Mouse (Mus musculus) right cerebral cortex, postnatal 10 days (tissue): Measurements from ENCODE around the gene Serpinb1c.
"Not testable (repeated sequence)": the region's sequence is repeated elsewhere in the genome, so short reads cannot be mapped to it uniquely, and the experiment has no call there.

Experiments
- DNase-seq, 2 experiments: peaks; one replicate each; pipeline ENCODE4 v3.0.0; 2021; ENCODE audit warnings: low spot score in 2 of 2

Serpinb1c gene

GRCm38 (mm10) chr13:32866484-32866883, 31.5 kb downstream of the Serpinb1c start:
- DNase-seq: peak; percentile 74 to 84

- DNase-seq: no peak
Observed at GRCm38 (mm10) chr13:32865591-32865990, 32.4 kb downstream of the Serpinb1c start.

- DNase-seq: not testable (repeated sequence)
Observed at GRCm38 (mm10) chr13:32864529-32864928, 33.5 kb downstream of the Serpinb1c start.

- DNase-seq: no peak
Observed at GRCm38 (mm10) chr13:32863456-32863855, 34.6 kb downstream of the Serpinb1c start.

- DNase-seq: no peak
Observed at GRCm38 (mm10) chr13:32860821-32861220, 37.2 kb downstream of the Serpinb1c start.

GRCm38 (mm10) chr13:32853073-32853472, 44.9 kb downstream of the Serpinb1c start:
- DNase-seq: no peak

GRCm38 (mm10) chr13:32852539-32852938, 45.5 kb downstream of the Serpinb1c start:
- DNase-seq: no peak

GRCm38 (mm10) chr13:32851967-32852366, 46.0 kb downstream of the Serpinb1c start:
- peak; percentile 44 to 56 for DNase-seq

GRCm38 (mm10) chr13:32850668-32851404, 47.2 kb downstream of the Serpinb1c start, which contains the start of gene Serpinb1a:
Gene Serpinb1a, minus strand, starts transcription at chr13:32851185.
- no peak for DNase-seq

- DNase-seq: no peak
Observed at GRCm38 (mm10) chr13:32850156-32850555, 47.9 kb downstream of the Serpinb1c start.

GRCm38 (mm10) chr13:32849531-32850123, 48.4 kb downstream of the Serpinb1c start:
- DNase-seq: no peak

- no peak for DNase-seq
Observed at GRCm38 (mm10) chr13:32849092-32849491, 48.9 kb downstream of the Serpinb1c start.

GRCm38 (mm10) chr13:32846221-32846620, 51.8 kb downstream of the Serpinb1c start:
- DNase-seq: no peak

GRCm38 (mm10) chr13:32841349-32841748, 56.7 kb downstream of the Serpinb1c start:
- DNase-seq: no peak

GRCm38 (mm10) chr13:32839314-32839713, 58.7 kb downstream of the Serpinb1c start:
- no peak for DNase-seq

- no peak for DNase-seq
Observed at GRCm38 (mm10) chr13:32834513-32834912, 63.5 kb downstream of the Serpinb1c start.

GRCm38 (mm10) chr13:32833237-32833636, 64.8 kb downstream of the Serpinb1c start:
- no peak for DNase-seq

- DNase-seq: no peak
Observed at GRCm38 (mm10) chr13:32832776-32833175, 65.2 kb downstream of the Serpinb1c start.

GRCm38 (mm10) chr13:32831505-32832273, 66.3 kb downstream of the Serpinb1c start:
- no peak for DNase-seq
